Mouse (Mus musculus) testis, postnatal 14 days (tissue): ENCODE measurements at regions not wholly inside any gene's neighbourhood (a gene's known extent, or its start where the extent isn't known, plus 50 kb on each side); places are given as distances from the start of the nearest gene placed in this dataset.

Experiments used
- DNase-seq: peaks from one replicate; pipeline ENCODE4 v3.0.0; 2021; ENCODE audit warnings: low spot score

- no peak for DNase-seq
Observed at GRCm38 (mm10) chr12:10256385-10256784, 113.4 kb upstream of the Nt5c1b start.

- DNase-seq: no peak
Observed at GRCm38 (mm10) chr12:10266201-10266600, 103.6 kb upstream of the Nt5c1b start.

- no peak for DNase-seq
Observed at GRCm38 (mm10) chr12:10272038-10272437, 97.7 kb upstream of the Nt5c1b start.

- no peak for DNase-seq
Observed at GRCm38 (mm10) chr12:10275226-10275625, 94.5 kb upstream of the Nt5c1b start.

- DNase-seq: no peak
Observed at GRCm38 (mm10) chr12:10292646-10293045, 77.1 kb upstream of the Nt5c1b start.

GRCm38 (mm10) chr12:10305970-10306369, 63.8 kb upstream of the Nt5c1b start:
- DNase-seq: no peak
